8 mouse cellular contexts compared by ENCODE assay signal in genomic region chr7:27178324-27179216, GRCm38 (mm10). TPM values are rescaled to one million over a fixed set of nuclear protein-coding genes. Genes with fewer than 3 reads are reported as not detected.
A peak's percentile ranks its signal among the peaks of the same experiment; 100 is the strongest.
DNase-seq lines count a peak whose midpoint lies in the region; ATAC-seq lines count a peak whose summit lies in the region.

TSS of gene Rab4b (minus strand) at chr7:27178896.

- peak; percentile 99 for DNase-seq in Muller cell, postnatal 12 days (ENCODE audit: inconsistent ontology term)
- DNase-seq in cerebellum, adult 9-11 months, result peak; percentile 100
- DNase-seq in frontal cortex, adult 2 months (ENCODE audit: extremely low spot score in 1 of 2, low spot score in 1 of 2), result peak; percentile 99
- peak; percentile 98 for DNase-seq in hindbrain, embryonic 11.5 days (ENCODE audit: low spot score)
- DNase-seq in layer of hippocampus, postnatal 10 days (ENCODE audit: low spot score in 2 of 2), result peak; percentile 99
- DNase-seq in lung, postnatal 10 days, result peak; percentile 100
- peak; percentile 98 for DNase-seq in ovary, postnatal 36 days (ENCODE audit: low spot score)
- DNase-seq in thymus, postnatal 25 days, result peak; percentile 100

- H3K27me3 ChIP-seq in hindbrain, embryonic 11.5 days (ENCODE audit: control insufficient read depth, insufficient read depth, low read length), result no peaks in the 10 kb centered on the region

- H3K4me2 ChIP-seq in hindbrain, embryonic 11.5 days (replicated peaks; ENCODE audit: low read depth, low read length), result peak within 1 kb of the TSS; percentile 50

- under 1% methylated on average over 51 of the region's 53 CpGs for WGBS in hindbrain, embryonic 11.5 days

- peak within 1 kb of the TSS; percentile 52 for H3K4me3 ChIP-seq in hindbrain, embryonic 11.5 days (ENCODE audit: low read depth, low read length)

- H3K9me3 ChIP-seq in hindbrain, embryonic 11.5 days (ENCODE audit: control insufficient read depth, low read length), result no peaks in the 10 kb centered on the region

- H3K27ac ChIP-seq in hindbrain, embryonic 11.5 days (ENCODE audit: low read depth, low read length), result peak within 1 kb of the TSS; percentile 85

- peaks cover 4% of the 10 kb centered on the region; the same call in 1 of the 2 replicates for H3K4me1 ChIP-seq in hindbrain, embryonic 11.5 days (replicated peaks; ENCODE audit: control insufficient read depth, insufficient read depth, low read length)

- ATAC-seq in hindbrain, embryonic 11.5 days (ENCODE audit: low FRiP score), result peak; percentile 98

- peak within 1 kb of the TSS; percentile 59 for H3K9ac ChIP-seq in hindbrain, embryonic 11.5 days (ENCODE audit: low read depth, low read length)

- H3K36me3 ChIP-seq in hindbrain, embryonic 11.5 days (ENCODE audit: control insufficient read depth, insufficient read depth, low read length), result 0 out of 2 replicates have a peak, but pooled peaks cover 3% of the 10 kb centered on the region

RNA-seq across cellular contexts. Expression of gene Rab4b, which starts in this region (rescaled TPM):
- 124 and 128 TPM in 2 replicates for polyA plus RNA-seq in frontal cortex, adult 2 months (2012; rRNA removed)
- polyA plus RNA-seq in hindbrain, embryonic 11.5 days (2014; fragmentation: Nextera tagmentation; extraction: Ambion mirVana), result 68.9 and 75.4 TPM in 2 replicates
- total RNA-seq in layer of hippocampus, postnatal 10 days (2021), result 10 to 100 TPM; 76.6 to 84.2 TPM

Comparison
In these comparisons a context has a peak if more than half of its experiments do, and no peak if none do; other contexts are left out.
1. Peak in every context shown above with its lines: DNase-seq, ATAC-seq, H3K4me3 ChIP-seq and H3K27ac ChIP-seq.